31 mouse cellular contexts compared by ENCODE assay signal in the genomic region with DNA sequence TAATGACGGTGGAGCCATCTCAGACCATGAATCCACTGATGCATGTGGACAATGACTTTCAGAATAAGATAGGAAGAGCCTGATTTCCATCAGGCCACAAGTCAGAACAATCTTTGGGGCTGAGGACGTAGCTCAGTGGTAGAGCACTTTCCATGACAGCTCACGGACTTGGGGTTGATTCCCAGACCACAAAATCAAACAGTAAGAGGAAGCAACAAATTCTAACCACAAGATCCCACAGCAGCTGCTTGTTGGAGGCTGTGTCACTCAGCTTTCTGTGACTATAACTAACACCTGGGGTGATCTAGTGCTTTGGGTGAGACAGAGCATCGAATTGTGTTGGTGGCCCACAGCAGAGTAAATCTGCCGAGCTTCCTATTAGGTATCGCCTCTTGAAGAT. TPM values are rescaled to one million over a fixed set of nuclear protein-coding genes. Genes with fewer than 3 reads are reported as not detected.
"Had no signal": no experiment of that assay in that cellular context is flagged by ENCODE, and none has a peak within 500 bp of the region (broad histone marks: within the 10 kb centered on the region; RNA-seq: fewer than 3 reads in every experiment).

No protein-coding gene starts in this region.

- H3K27ac ChIP-seq: kidney, postnatal 0 days; layer of hippocampus, adult 2 months; limb, embryonic 10.5 days; limb, embryonic 13.5 days; liver, embryonic 12.5 days; liver, embryonic 15.5 days; lung, embryonic 15.5 days; neural tube, embryonic 12.5 days; neural tube, embryonic 15.5 days; stomach, embryonic 15.5 days had no signal

- H3K4me3 ChIP-seq: layer of hippocampus, adult 2 months; limb, embryonic 10.5 days; limb, embryonic 13.5 days; liver, embryonic 12.5 days; liver, embryonic 15.5 days; lung, embryonic 15.5 days; neural tube, embryonic 12.5 days; neural tube, embryonic 15.5 days; stomach, embryonic 15.5 days had no signal

- H3K4me1 ChIP-seq: limb, embryonic 10.5 days; limb, embryonic 13.5 days; liver, embryonic 12.5 days; liver, embryonic 15.5 days; lung, embryonic 15.5 days; neural tube, embryonic 12.5 days; neural tube, embryonic 15.5 days; stomach, embryonic 15.5 days had no signal

- H3K9me3 ChIP-seq: limb, embryonic 10.5 days; limb, embryonic 13.5 days; liver, embryonic 12.5 days; liver, embryonic 15.5 days; lung, embryonic 15.5 days; neural tube, embryonic 12.5 days; neural tube, embryonic 15.5 days; stomach, embryonic 15.5 days had no signal

- DNase-seq: kidney, adult 2 months; kidney, postnatal 25 days; liver; lung, adult 18-20 months; lung, postnatal 10 days; lung, postnatal 36 days; midbrain, embryonic 14.5 days; right cerebral cortex, adult 18-20 months; right cerebral cortex, postnatal 14 days; right cerebral cortex, postnatal 4 days; thymus, adult 2 months; thymus, postnatal 14 days; thymus, postnatal 4 days had no signal

- ATAC-seq: liver, embryonic 12.5 days had no signal

- H3K9ac ChIP-seq: limb, embryonic 13.5 days; liver, embryonic 12.5 days; liver, embryonic 15.5 days; lung, embryonic 15.5 days; neural tube, embryonic 12.5 days; neural tube, embryonic 15.5 days; stomach, embryonic 15.5 days had no signal

- H3K36me3 ChIP-seq: limb, embryonic 10.5 days; limb, embryonic 13.5 days; liver, embryonic 12.5 days; liver, embryonic 15.5 days; lung, embryonic 15.5 days; neural tube, embryonic 12.5 days; neural tube, embryonic 15.5 days; stomach, embryonic 15.5 days had no signal

- H3K27me3 ChIP-seq: neural tube, embryonic 12.5 days; neural tube, embryonic 15.5 days; stomach, embryonic 15.5 days had no signal

RNA-seq across cellular contexts. Expression of gene Nkx2-5, which starts 28.0 kb away (rescaled TPM):
- total RNA-seq: layer of hippocampus, adult 2 months; layer of hippocampus, postnatal 14 days; left cerebral cortex, adult 18-20 months; left cerebral cortex, postnatal 25 days; megakaryocyte-erythroid progenitor cell, adult 5-6 weeks; midbrain, postnatal 0 days had no signal
- polyA plus RNA-seq: kidney, adult 2 months; kidney, embryonic 14.5 days; kidney, postnatal 0 days; large intestine, adult 2 months; limb, embryonic 13.5 days; midbrain, embryonic 11.5 days; midbrain, embryonic 14.5 days; midbrain, postnatal 0 days; neural tube, embryonic 12.5 days; neural tube, embryonic 15.5 days had no signal
